Mouse (Mus musculus): ENCODE data around the gene Gm10644. TPM values are rescaled to one million over a fixed set of nuclear protein-coding genes. Genes with fewer than 3 reads are reported as not detected.

Gm10644 gene
- total RNA-seq, 2 experiments from 2014 or later: 0.11 TPM; not detected in 1

DNA sequence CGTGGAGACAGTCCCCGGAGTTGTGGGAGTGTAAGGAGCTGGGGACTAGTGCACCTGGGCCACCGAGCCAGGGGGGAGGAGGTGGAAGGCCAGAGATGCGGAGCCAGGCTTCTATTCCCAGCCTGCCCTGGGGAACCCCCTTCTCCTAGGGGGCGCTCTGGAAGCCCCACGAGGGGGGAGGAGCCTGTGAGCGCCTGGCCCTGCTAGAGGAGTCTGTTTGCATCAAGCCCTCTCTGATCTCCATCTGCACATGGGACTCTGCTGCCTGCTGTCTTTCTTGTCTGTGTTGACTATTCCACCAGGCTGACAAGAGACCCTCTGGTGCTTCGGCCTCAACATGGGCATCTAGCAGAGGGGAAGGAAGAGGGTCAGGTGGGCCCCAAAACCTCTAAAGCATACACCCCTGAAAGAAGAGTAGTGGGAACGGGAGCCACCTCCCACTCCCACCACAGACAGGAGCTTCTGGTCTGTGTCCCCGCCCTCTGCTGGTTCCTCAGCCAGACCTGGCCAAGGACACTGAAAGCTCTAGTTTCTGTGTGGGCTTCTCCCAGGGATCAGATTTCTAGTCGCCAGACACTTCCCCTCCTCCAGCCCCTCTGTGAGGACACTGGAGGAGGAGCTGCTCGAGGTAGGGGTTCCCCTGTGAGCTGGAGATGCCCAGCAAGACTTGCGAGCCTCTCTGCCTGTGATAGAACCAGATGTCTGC lies 51.9 kb downstream of the Gm10644 start:
- intact Hi-C loops (cut with DNase I): no loop called here
- no peak for DNase-seq (ENCODE audit: extremely low spot score in 1 of 2, low spot score in 2 of 2)

DNA sequence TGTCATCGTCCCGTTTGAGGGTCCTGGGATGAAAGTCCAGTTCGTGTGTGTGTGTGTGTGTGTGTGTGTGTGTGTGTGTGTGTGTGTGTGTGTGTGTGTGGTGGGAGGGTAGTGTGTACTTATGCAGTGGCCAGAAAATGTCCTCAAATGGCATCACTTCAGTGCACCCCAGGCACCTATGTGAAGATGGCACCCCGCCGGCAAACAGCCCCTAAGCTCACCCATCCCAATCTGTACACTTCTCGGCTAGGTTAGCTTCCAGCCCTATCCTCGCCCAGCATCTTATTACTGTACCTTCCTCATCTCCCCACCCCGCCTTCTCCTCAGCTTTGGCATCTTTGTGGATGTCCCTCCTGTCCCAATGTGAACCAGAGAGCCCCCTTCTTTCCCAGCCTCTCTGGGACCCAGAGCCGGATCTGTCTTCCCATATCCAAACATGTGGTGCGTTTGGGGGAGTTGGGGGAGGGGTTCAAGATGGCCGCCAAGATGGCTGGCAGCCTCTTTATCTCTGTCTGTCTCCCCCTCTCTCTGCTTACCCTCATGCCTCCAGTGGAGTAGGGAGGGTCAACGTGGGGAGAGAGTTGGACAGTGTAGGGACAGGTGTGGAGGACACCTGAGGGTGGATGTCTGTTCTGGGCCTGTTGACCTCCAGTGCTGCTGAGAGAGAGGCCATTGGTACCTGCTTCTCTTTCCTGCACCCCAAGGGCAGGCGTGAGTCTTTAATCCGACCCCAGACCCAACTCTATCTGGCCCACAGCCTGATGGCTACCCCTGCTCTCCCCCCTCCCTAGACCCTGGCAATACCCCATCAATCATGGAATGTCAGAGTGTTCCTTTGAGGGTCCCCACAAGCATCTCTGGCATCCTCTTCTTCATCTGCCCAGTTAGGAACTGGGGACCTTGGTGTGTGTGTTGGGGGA lies 53.2 kb downstream of the Gm10644 start:
- peak; percentile 59 to 62 for DNase-seq (ENCODE audit: extremely low spot score in 1 of 2, low spot score in 2 of 2)
- intact Hi-C loops (cut with DNase I): no loop called here

DNA sequence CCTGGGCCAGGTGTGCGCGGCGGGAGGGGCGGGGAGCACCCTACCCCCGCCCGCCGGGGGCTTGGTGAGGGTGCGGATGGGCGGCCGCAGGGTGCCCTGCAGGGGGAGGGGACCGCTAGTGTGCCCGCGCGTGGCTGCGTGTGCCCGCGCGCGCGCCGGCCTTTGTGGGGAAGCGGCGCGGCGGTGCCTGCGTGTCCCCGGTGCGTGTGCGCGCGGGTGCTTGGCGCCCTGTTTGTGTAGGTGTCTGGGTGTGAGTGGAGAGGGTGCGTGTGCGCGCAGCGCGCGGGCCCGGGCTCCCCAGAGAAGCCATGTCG lies 54.1 kb downstream of the Gm10644 start:
- intact Hi-C loops (cut with DNase I): no loop called here
- DNase-seq (ENCODE audit: extremely low spot score in 1 of 2, low spot score in 2 of 2): peak; percentile 63 to 83

DNA sequence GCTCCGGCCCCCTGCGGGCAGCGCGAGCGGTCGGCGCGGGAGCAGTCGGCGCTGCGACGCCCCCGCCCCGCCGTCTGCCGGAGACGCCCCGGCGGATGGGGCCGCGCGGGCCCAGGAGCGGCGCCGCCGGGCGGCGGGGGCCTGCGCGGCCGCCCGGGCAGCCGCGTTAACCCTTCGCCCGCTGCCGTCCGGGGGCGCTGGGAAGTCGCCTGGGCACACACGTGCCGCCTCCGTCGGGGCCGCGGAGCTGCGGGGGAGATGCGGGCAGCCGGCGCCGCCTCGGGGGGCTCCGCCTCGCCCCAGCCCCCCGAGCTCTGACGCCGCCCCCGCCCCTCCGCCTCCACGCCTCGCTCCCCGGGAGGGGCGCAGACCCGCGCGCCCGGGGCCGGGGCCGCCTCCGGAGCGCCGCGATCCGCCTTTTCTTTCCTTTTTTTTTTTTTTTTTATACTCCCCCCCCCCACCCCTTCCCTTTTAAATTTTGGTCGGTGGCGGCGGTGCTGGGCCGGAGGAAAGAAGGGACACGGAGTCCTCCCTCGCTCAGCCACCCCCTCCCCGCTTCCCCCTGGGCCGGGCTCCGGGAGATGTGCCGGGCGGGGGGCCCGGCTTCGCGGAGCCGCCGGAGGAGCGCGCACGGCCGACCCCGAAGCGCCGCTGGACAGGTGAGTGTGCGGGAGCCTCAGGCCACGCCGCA lies 54.6 kb downstream of the Gm10644 start:
- DNase-seq (ENCODE audit: extremely low spot score in 1 of 2, low spot score in 2 of 2): peak in 1 of 2 experiments; percentile 79
- intact Hi-C loops (cut with DNase I): no loop called here

DNA sequence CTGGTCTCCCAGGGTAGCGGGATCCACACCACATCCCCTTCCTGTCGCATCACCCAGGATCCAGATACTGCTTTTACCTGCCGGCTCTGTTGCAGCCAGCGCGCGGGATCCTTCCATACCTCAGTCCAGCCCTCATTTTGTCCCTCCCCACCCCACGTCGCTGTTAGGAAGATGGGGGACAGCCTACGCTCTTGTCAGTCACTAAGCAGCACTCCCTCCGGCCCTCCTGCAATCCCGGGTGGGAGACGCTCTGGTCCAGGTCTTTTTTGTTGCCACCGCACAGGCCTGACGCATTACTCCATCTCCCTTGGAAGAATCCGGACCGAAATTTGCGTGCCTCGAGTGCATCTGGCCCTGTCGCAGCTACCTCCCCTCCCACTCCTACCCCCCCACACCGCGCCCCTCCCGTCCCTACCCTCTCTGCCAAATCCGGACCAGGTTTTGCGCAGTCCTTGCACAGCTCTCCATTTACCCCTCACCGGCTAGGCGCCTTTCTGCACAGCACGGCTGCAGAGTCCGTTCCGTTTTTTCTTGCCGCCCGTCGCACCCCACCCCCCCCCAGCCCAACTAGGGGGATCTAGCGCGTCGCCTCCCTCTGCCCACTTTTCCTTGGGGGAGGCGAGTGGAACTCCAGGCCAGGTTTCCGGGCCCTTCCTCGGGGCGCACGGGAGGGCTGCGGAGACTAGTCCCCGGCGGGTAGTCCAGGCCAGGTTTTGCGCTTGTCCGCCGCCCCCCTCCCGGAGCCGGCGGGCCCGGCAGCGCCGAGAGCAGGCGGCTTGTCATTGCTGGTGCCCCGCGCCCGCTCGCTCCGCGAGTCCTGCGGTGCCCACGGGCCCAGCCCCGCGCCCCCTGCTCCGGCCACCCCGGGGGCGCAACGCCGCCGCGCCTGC lies 55.4 kb downstream of the Gm10644 start, which contains the start of gene Adgrl1:
TSS of gene Adgrl1 (plus strand) at position 743 of the 890 bp plus-strand sequence.
- intact Hi-C loops (cut with DNase I): loop anchor here (5.0 kb wide), 1 partner anchor 172 kb away; no protein-coding TSS in a partner anchor
- peak; percentile 96 to 97 for DNase-seq (ENCODE audit: extremely low spot score in 1 of 2, low spot score in 2 of 2)

DNA sequence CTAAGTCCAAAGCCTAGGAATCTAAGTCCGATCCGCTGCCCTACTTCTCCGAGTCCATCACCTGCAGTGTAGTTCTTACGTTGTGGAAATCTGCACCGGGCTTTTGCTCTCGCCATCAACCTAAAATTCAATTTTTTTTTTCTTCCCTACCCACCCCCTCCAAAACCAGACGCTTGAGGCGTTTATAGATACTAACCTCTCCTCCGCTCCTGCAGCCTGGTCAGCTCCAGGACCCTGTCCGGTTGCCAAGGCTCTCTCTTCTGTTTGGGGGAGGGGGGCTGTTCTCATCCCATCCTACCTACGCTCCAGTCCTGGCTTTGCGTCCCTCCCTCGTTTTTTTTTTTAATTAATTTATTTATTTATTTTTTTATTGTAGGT lies 56.0 kb downstream of the Gm10644 start:
- intact Hi-C loops (cut with DNase I): loop anchor here (5.0 kb wide), 1 partner anchor 172 kb away; no protein-coding TSS in a partner anchor

DNA sequence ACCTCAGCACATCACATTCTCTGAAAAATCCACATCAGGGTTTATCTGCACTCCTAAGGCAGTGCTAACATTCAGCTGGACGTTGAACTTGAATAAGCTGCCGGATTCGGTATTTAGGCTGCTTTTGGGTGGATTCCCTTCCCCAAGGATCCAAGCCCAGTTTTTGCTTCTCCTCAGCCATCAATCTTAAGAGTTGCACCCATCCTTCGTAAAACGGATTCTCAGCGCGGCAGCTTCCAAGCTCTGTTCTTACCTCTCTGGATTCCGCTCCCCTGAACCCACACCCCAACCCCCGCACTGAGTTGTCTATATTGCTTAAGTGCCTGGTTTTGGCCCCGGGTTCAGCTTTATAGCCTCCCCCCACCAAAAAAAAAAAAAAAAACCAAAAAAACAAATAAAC lies 56.5 kb downstream of the Gm10644 start:
- DNase-seq (ENCODE audit: extremely low spot score in 1 of 2, low spot score in 2 of 2): peak in 1 of 2 experiments; percentile 53
- intact Hi-C loops (cut with DNase I): loop anchor here (5.0 kb wide), 1 partner anchor 171 kb away; no protein-coding TSS in a partner anchor

More for the DNA sequence above, 56.0 kb downstream of the Gm10644 start:
- DNase-seq (ENCODE audit: extremely low spot score in 1 of 2, low spot score in 2 of 2): peak in 1 of 2 experiments; percentile 82

DNA sequence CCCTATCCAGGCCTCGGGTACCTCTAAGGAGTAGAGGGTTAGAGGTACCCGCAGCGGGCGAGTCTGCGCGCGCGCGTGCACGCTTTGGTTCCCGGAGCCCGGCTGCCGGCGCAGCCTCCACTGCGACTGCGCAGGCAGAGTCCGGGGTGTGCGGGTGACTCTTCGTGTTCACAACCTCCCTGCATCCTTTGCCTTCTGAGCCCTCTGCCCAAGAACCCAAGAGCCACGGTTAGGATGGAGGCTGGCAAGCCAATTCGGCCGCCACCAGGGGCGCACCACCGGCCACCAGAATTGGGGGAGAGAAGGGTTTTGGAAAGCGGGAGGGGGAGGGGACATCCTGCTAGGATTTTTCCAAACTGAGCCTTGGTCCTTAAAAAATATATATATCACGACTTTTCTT lies 57.8 kb downstream of the Gm10644 start:
- intact Hi-C loops (cut with DNase I): loop anchor here (5.0 kb wide), 1 partner anchor 170 kb away; no protein-coding TSS in a partner anchor
- peak in 1 of 2 experiments; percentile 84 for DNase-seq (ENCODE audit: extremely low spot score in 1 of 2, low spot score in 2 of 2)

DNA sequence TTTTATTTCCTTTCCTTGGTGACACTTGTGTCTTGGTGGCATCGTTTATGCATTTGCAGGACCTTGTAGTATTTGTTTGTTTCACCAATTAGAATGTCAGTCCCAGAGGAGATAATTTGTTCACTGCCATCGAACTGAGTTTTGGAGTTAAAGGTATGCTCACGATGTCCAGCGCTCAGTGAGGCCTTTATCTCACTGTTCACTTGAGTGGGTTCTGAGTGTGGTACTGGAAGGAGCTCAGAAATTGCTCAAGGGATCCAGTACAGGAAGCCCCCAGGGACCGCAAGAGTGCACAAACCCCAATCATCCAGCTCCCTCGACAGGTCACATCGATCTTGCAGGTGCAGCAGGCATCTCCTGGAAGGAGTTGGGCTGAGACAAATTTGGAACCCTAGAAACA lies 58.5 kb downstream of the Gm10644 start:
- DNase-seq (ENCODE audit: extremely low spot score in 1 of 2, low spot score in 2 of 2): no peak
- intact Hi-C loops (cut with DNase I): loop anchor here (5.0 kb wide), 1 partner anchor 169 kb away; no protein-coding TSS in a partner anchor

DNA sequence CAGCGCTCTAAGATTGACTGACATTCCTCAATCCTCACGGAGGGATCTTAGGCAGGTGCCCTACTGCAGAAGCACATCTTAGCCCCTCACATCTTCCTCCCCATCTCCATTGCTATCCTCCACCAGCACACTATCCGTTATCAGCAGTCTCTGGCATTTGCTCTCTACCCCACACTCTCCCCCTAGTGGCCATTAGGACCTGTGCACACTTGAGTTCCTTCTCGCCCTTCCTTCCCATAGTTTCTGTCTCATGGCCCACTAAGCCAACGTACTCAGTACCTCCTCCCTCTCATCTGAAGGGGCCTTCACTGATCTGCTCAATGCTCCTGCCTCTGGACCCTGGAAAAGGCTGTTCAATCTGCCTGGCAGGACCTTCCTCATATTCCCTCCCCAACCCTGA lies 59.1 kb downstream of the Gm10644 start:
- no peak for DNase-seq (ENCODE audit: extremely low spot score in 1 of 2, low spot score in 2 of 2)
- intact Hi-C loops (cut with DNase I): loop anchor here (1.0 to 5.0 kb wide), 2 partner anchors 113 to 169 kb away; no protein-coding TSS in a partner anchor

DNA sequence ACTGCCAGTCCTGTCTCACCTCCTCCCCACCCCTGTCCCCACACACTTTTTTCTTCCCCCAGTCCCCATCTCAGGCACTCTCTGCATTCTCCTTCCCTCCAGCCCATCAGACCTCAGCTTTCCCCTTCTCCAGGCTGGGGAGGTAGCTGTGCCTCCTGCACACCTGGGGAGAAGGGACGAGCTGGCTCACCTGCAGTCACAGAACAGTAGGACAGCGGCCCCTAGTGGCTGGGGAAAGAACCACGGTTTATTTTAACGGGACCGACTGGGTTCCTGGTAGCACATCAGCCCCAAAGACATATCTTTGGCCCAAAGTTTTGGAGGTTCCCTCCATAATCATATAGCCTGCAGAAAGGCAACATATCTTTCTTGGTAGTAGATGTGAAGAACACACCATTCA lies 61.1 kb downstream of the Gm10644 start:
- intact Hi-C loops (cut with DNase I): no loop called here
- DNase-seq (ENCODE audit: extremely low spot score in 1 of 2, low spot score in 2 of 2): peak in 1 of 2 experiments; percentile 74

DNA sequence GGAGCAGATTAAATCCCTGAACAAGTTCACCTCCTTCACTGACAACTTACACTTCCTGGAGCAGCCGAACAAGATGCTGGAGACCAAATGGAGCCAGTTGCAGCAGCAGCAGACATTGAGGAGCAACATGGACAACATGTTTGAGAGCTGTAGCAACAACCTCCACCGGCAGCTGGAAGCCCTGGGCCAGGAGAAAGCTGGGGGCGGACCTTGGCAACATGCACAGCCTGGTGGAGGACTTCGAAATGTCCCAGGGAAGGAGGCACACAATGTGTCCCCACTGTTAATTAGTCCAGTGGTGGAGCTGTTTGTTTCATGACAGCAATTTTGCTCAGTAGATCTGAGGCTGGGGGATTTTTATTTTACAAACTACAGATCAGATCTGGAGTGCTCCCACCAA lies 62.9 kb downstream of the Gm10644 start:
- intact Hi-C loops (cut with DNase I): no loop called here
- no peak for DNase-seq (ENCODE audit: extremely low spot score in 1 of 2, low spot score in 2 of 2)

DNA sequence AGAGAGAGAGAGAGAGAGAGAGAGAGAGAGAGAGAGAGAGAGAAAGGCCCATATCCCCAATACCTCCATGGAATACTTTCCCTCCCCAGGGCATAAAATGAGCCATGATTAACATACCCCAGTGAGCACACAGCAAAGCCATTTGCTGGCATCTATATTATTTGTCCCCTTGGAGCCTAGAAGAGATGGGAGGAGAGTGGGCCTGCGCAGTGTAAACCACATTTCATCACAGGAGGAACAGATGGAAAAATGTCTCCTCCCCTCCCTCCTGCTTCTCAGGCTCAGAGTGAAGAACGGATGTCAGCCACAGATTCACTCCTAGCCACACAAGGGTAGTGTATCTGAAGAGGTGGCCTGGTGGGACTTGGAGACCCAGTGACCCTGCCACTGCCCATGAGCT lies 66.6 kb downstream of the Gm10644 start:
- intact Hi-C loops (cut with DNase I): no loop called here
- no peak for DNase-seq (ENCODE audit: extremely low spot score in 1 of 2, low spot score in 2 of 2)

Small RNA genes lying within 50 kb of the gene (microRNA-seq; reads per million reads assigned to microRNA genes)
- gene Gm44330 (not detected), gene Gm44450 (not detected)

Other genes starting within 250 kb of the Gm10644 start
- 10 to 100 TPM; 24.4 to 25.2 TPM for gene Ddx39, start 240.0 kb downstream of the Gm10644 start, total RNA-seq (2021)
- 10 to 100 TPM; 11.4 to 11.7 TPM for gene Adgre5, start 213.9 kb downstream of the Gm10644 start, total RNA-seq (2021)
- gene Adgrl1, start 55.1 kb downstream of the Gm10644 start, total RNA-seq (2021): 100 to 1,000 TPM; 445 to 464 TPM
- gene Asf1b, start 302 bp upstream of the Gm10644 start, total RNA-seq (2021): 1 to 10 TPM; 1.1 TPM
- 100 to 1,000 TPM; 255 to 264 TPM for gene Prkaca, start 17.8 kb upstream of the Gm10644 start, total RNA-seq (2021)
- 10 to 100 TPM; 56.4 to 59.1 TPM for gene Samd1, start 42.5 kb upstream of the Gm10644 start, total RNA-seq (2021)
- gene 1700067K01Rik, start 46.3 kb upstream of the Gm10644 start, total RNA-seq (2021): under 1 TPM; 0.34 to 0.65 TPM
- gene 2210011C24Rik, start 57.0 kb upstream of the Gm10644 start, total RNA-seq (2021): under 1 TPM in 1 of 2 experiments, not detected in 1; 0.51 TPM
- gene Palm3, start 66.3 kb upstream of the Gm10644 start, total RNA-seq (2021): 10 to 100 TPM in 1 of 2 experiments, 1 to 10 TPM in 1; 9.2 to 11.3 TPM
- 1 to 10 TPM in 1 of 2 experiments, under 1 TPM in 1; 0.86 to 1.0 TPM for gene Il27ra, start 87.4 kb upstream of the Gm10644 start, total RNA-seq (2021)
- gene Rln3, start 89.8 kb upstream of the Gm10644 start, total RNA-seq (2021): not detected
- gene Gm10643, start 109.9 kb upstream of the Gm10644 start, total RNA-seq (2021): 1 to 10 TPM; 2.8 to 3.1 TPM
- gene Rfx1, start 111.6 kb upstream of the Gm10644 start, total RNA-seq (2021): 10 to 100 TPM; 19.2 to 21.3 TPM
- 10 to 100 TPM; 30.4 to 33.8 TPM for gene Dcaf15, start 149.6 kb upstream of the Gm10644 start, total RNA-seq (2021)
- gene Podnl1, start 170.8 kb upstream of the Gm10644 start, total RNA-seq (2021): not detected
- gene Cc2d1a, start 192.7 kb upstream of the Gm10644 start, total RNA-seq (2021): 10 to 100 TPM; 66.7 to 70.7 TPM
- gene 4930432K21Rik, start 192.8 kb upstream of the Gm10644 start, total RNA-seq (2021): 1 to 10 TPM; 2.9 to 3.2 TPM
- 1 to 10 TPM; 5.4 to 6.8 TPM for gene Nanos3, start 230.0 kb upstream of the Gm10644 start, total RNA-seq (2021)

Data from left cerebral cortex, postnatal 10 days (tissue).